Mouse (Mus musculus) right cerebral cortex, postnatal 36 days (tissue): ENCODE measurements around the gene Hivep3.
A peak's percentile ranks its signal among the peaks of the same experiment; 100 is the strongest.

Source experiments
- DNase-seq, 2 experiments: peaks; one replicate each; pipeline ENCODE4 v3.0.0; 2022; ENCODE audit warnings: low spot score in 2 of 2, mixed read lengths in 1 of 2

The Hivep3 gene

GRCm38 (mm10) chr4:119816620-119817356 lies 83.2 kb downstream of the Hivep3 start:
- DNase-seq = peak; percentile 11 to 28

- DNase-seq = no peak
These were observed 92.4 kb downstream of the Hivep3 start for GRCm38 (mm10) chr4:119825956-119826355.

GRCm38 (mm10) chr4:119828386-119828785 lies 94.8 kb downstream of the Hivep3 start:
- no peak for DNase-seq

GRCm38 (mm10) chr4:119828996-119829395 lies 95.4 kb downstream of the Hivep3 start:
- DNase-seq = no peak

- no peak for DNase-seq
These were observed 99.7 kb downstream of the Hivep3 start for GRCm38 (mm10) chr4:119833333-119833732.

GRCm38 (mm10) chr4:119833884-119834283 lies 100.3 kb downstream of the Hivep3 start:
- DNase-seq = no peak

GRCm38 (mm10) chr4:119836181-119836580 lies 102.6 kb downstream of the Hivep3 start:
- DNase-seq = no peak

GRCm38 (mm10) chr4:119837505-119838065 lies 104.0 kb downstream of the Hivep3 start:
- peak in 1 of 2 experiments; percentile 43 for DNase-seq

- no peak for DNase-seq
These were observed 104.7 kb downstream of the Hivep3 start for GRCm38 (mm10) chr4:119838308-119838707.

GRCm38 (mm10) chr4:119843294-119843693 lies 109.7 kb downstream of the Hivep3 start:
- no peak for DNase-seq

- no peak for DNase-seq
These were observed 110.7 kb downstream of the Hivep3 start for GRCm38 (mm10) chr4:119844267-119844666.

GRCm38 (mm10) chr4:119845596-119846161 lies 112.1 kb downstream of the Hivep3 start:
- DNase-seq = no peak

- DNase-seq = no peak
These were observed 118.9 kb downstream of the Hivep3 start for GRCm38 (mm10) chr4:119852483-119852882.

- DNase-seq = no peak
These were observed 120.9 kb downstream of the Hivep3 start for GRCm38 (mm10) chr4:119854307-119855144.

GRCm38 (mm10) chr4:119859454-119859853 lies 125.9 kb downstream of the Hivep3 start:
- no peak for DNase-seq

- DNase-seq = no peak
These were observed 127.4 kb downstream of the Hivep3 start for GRCm38 (mm10) chr4:119861001-119861400.

GRCm38 (mm10) chr4:119865827-119866455 lies 132.4 kb downstream of the Hivep3 start:
- no peak for DNase-seq

GRCm38 (mm10) chr4:119867132-119867531 lies 133.5 kb downstream of the Hivep3 start:
- DNase-seq = no peak

GRCm38 (mm10) chr4:119870411-119870810 lies 136.8 kb downstream of the Hivep3 start:
- DNase-seq = no peak

- DNase-seq = no peak
These were observed 137.9 kb downstream of the Hivep3 start for GRCm38 (mm10) chr4:119871441-119871840.

GRCm38 (mm10) chr4:119871861-119872582 lies 138.4 kb downstream of the Hivep3 start:
- no peak for DNase-seq
